Mouse (Mus musculus): ENCODE data around the gene Mgat5.

Mgat5 gene

DNA sequence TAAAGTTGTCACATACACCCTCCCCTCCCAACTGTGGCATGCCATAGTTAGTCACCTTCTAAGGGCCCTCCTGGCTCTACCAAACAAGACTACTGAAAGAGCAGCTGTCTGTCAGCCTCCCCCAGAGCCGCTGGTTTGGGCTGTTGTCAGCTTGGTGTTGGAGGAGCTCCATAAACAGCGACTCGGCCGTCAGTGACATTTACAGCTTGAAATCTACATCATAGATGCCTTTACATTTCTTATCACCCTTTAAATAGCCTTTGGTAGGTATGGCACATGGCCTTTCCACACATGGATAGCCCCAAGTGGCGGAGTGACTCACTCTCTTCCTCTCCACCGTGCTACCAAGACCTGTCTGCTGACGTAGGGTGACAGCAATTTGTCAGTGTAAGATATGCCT is 46.9 kb downstream of the Mgat5 start:
- no peak for DNase-seq (ENCODE audit: extremely low read depth, insufficient read length, low spot score)

DNA sequence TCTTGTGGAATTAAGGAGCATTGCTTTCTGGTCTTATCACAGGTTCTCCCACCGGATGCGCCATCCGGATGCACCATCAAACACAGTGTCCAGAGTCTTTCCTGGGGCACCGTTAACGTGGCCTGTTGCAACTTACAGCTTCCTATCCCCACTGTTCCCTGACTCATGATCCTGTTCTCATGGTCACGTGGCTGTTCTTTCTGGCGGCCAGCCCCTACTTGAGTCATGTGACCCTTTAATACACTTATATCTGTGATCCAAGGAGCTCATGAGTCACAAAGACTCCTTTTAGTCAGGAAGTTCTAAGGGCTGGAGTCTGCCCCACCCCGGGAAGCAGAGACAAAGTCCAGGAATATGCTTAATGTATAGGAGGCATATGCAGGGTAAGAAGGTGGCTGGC is 52.2 kb downstream of the Mgat5 start:
- peak; percentile 85 for DNase-seq (ENCODE audit: extremely low read depth, insufficient read length, low spot score)

GRCm38 (mm10) chr1:127259669-127260068 is 54.9 kb downstream of the Mgat5 start:
- no peak for DNase-seq (ENCODE audit: extremely low read depth, insufficient read length, low spot score)

DNA sequence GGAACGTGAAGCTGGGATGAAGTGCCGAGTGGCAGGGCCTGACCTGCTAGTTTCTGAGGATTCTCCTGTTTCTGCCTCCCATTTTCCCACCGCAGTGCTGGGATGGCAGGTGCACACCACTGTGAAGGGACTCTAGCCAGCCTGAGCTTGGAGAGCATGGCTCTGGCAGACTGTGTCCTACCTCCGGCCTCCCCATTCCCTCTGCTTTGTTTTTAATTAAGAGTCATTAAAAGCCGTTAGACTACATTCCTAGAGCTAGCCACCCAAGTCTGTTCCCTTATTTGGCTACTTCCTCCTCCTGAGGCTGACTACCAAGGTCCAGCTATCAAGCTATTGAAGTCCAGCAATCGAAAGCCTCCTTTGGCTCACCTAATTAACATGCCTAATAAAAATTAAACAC is 56.2 kb downstream of the Mgat5 start:
- DNase-seq (ENCODE audit: extremely low read depth, insufficient read length, low spot score) = no peak

DNA sequence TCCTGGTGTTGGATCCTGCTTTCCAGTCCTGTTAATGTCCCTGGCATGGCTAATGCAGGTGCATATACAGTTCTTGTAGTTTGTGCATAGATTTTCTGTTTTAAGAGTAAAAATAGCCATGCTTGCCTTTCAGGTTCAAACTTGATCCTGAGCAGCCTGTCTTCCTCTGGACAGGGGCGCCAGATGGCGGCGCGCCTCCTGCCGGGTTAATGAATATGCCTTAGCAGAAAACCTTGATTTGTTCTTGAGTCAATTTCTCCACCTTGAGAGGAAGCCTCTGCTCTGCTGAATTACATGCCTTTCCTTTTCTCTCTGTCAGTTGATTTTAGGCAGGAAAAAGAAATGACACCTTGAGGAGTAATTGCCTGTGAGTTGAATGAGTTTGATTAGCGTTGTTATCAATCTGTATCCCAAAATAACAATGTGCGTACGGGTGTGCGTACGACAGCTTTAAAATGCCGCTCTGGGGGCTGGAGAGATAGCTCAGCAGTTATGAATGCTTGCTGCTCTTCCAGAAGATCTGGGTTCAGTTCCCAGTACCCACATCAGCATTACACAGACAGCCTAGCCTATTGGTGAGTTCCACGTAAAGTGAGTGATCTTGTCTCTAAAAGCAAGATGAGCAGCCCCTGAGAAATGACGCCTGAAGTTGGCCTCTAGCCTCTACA is 57.5 kb downstream of the Mgat5 start:
- no peak for DNase-seq (ENCODE audit: extremely low read depth, insufficient read length, low spot score)

- no peak for DNase-seq (ENCODE audit: extremely low read depth, insufficient read length, low spot score)
Observed at GRCm38 (mm10) chr1:127267985-127268384, 63.2 kb downstream of the Mgat5 start.

- no peak for DNase-seq (ENCODE audit: extremely low read depth, insufficient read length, low spot score)
Observed at GRCm38 (mm10) chr1:127269343-127269742, 64.5 kb downstream of the Mgat5 start.

- DNase-seq (ENCODE audit: extremely low read depth, insufficient read length, low spot score) = no peak
Observed at GRCm38 (mm10) chr1:127270273-127271020, 65.6 kb downstream of the Mgat5 start.

DNA sequence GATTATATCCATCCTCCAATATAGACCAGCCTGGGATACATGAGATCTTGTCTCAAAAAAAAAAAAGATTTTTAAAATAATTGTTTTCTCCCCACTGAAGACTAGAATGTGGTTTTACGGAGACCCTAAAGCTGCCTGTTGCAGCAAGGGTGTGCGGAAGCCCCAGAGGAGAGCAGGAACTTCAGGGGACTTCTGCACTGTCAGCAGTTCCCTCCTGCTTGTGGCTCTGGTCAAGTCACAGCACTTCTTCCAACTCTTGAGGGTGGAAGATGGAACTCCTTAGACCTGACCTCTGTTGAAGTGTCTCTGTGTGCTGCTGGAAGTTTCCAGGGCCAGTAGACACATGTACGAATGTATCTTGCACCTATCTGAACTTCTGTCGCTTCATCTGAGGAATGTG is 66.3 kb downstream of the Mgat5 start:
- DNase-seq (ENCODE audit: extremely low read depth, insufficient read length, low spot score) = no peak

- DNase-seq (ENCODE audit: extremely low read depth, insufficient read length, low spot score) = no peak
Observed at GRCm38 (mm10) chr1:127273363-127273762, 68.5 kb downstream of the Mgat5 start.

DNA sequence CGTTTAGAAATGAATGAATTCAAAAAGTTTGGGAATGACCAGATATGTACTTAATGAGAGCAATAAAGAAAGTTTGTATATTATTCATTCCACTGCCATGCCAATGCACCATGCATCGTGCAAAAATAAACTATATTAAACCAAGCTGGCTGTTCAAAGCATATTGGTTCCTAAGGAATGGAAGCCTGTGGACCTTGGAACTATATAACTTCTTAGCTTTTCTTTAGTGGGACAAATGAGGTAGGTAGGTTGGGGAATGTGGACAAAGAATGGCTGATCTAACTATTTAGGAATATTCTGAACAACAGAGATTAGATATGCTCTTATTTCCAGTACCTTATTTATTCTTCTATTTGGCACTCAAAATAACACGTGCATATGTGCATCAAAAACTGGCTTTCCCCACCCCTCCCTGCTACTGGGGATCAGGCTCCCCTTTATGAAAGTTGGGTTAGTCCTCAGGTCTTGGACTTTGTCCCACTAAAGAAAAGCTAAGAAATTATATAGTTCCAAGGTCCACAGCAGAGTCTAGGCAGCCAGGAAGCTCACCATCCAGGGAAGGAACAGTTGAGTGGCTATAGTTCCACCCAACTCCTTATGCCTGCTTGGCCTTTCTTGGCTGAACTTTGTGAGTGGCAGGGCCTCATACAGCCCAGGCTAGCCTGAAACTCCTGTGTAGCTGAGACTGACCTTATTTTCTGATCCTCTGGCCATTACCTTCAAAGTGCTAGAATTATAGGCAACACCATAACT is 70.9 kb downstream of the Mgat5 start:
- no peak for DNase-seq (ENCODE audit: extremely low read depth, insufficient read length, low spot score)

- DNase-seq (ENCODE audit: extremely low read depth, insufficient read length, low spot score) = no peak
Observed at GRCm38 (mm10) chr1:127278067-127278466, 73.3 kb downstream of the Mgat5 start.

- no peak for DNase-seq (ENCODE audit: extremely low read depth, insufficient read length, low spot score)
Observed at GRCm38 (mm10) chr1:127280256-127280655, 75.4 kb downstream of the Mgat5 start.

- no peak for DNase-seq (ENCODE audit: extremely low read depth, insufficient read length, low spot score)
Observed at GRCm38 (mm10) chr1:127284975-127285374, 80.2 kb downstream of the Mgat5 start.

- DNase-seq (ENCODE audit: extremely low read depth, insufficient read length, low spot score) = no peak
Observed at GRCm38 (mm10) chr1:127287505-127287904, 82.7 kb downstream of the Mgat5 start.

DNA sequence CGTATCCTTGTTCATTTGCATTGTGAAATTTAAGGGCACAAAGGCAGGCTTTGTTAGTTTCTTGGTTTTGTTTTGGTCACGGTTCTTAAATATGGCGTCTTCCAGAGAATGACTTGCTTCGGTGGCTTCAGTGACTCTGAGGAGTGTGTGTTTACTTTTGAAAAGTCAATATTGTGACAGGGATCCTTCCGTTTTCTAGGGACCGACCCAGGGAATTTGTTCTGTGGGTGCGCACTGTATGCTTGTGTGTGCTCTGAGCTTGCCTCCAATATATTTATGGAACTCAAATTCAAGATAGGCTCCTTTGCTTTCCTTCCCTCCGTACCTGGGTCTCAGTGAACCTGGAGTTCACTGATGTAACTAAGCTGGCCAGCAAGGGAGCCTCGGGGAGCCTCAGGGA is 86.1 kb downstream of the Mgat5 start:
- DNase-seq (ENCODE audit: extremely low read depth, insufficient read length, low spot score) = peak; percentile 53

GRCm38 (mm10) chr1:127291721-127292120 is 86.9 kb downstream of the Mgat5 start:
- DNase-seq (ENCODE audit: extremely low read depth, insufficient read length, low spot score) = no peak

DNA sequence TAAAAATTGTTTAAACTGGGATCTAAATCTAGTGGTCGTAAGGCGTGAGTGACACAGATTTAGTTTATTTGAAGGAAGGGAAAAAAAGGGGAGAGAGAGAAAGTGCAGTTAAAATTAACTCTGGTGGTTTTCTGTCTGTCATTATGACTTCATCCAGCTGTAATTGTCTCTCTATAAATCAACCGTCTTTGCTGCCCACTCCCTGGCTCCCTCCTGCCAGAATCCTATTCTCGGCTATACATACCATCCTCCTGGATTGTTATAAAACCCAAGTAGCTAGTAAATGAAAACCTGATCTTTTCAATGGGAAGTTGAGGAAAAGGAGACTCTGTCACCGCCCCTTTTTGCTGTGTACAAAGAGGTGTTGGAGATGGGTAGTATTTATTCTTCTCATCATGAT is 88.5 kb downstream of the Mgat5 start:
- no peak for DNase-seq (ENCODE audit: extremely low read depth, insufficient read length, low spot score)

GRCm38 (mm10) chr1:127296815-127297214 is 92.0 kb downstream of the Mgat5 start:
- no peak for DNase-seq (ENCODE audit: extremely low read depth, insufficient read length, low spot score)

GRCm38 (mm10) chr1:127299774-127300173 is 95.0 kb downstream of the Mgat5 start:
- DNase-seq (ENCODE audit: extremely low read depth, insufficient read length, low spot score) = no peak

GRCm38 (mm10) chr1:127301038-127301437 is 96.2 kb downstream of the Mgat5 start:
- DNase-seq (ENCODE audit: extremely low read depth, insufficient read length, low spot score) = peak; percentile 54

DNA sequence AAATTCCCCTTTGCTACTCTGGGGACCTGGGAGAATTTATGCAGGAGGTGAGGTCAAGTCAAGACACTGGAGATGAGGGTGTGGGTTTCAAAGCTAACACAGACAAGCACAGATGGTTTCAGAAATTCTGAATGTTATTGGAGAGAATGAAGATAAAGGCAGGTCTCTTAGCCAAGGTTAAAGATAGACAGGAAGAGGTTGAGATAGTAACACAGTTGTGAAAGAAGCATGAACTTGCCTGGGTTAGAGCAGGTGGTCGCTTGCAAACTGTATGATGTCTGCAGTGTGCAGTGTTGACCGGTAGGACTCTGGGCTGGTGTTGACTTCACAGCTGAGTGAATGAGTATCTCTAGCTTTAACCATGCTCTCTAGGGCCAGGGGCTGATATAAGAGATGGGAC is 97.8 kb downstream of the Mgat5 start:
- no peak for DNase-seq (ENCODE audit: extremely low read depth, insufficient read length, low spot score)
